Mouse (Mus musculus): ENCODE data around the gene Pef1. TPM values are rescaled to one million over a fixed set of nuclear protein-coding genes. Genes with fewer than 3 reads are reported as not detected.

The Pef1 gene
- polyA plus RNA-seq, 1 experiment from 2014 or later = 54.3 TPM

- H3K9me3 ChIP-seq (replicated peaks) = no peaks in the 10 kb centered on the region
- H3K4me3 ChIP-seq = peak overlapping the region; percentile 48
- 0 out of 2 replicates have a peak, but pooled peaks cover 5% of the 10 kb centered on the region for H3K36me3 ChIP-seq
- WGBS = 5% methylated on average over 25 of the region's 25 CpGs
- H3K27me3 ChIP-seq (replicated peaks) = no peaks in the 10 kb centered on the region
- peak overlapping the region; percentile 71 for H3K9ac ChIP-seq
- peak; percentile 80 for ATAC-seq (ENCODE audit: insufficient number of reproducible peaks, low FRiP score)
- peak overlapping the region; percentile 77 for H3K4me2 ChIP-seq
- peaks cover 81% of the 10 kb centered on the region for H3K4me1 ChIP-seq (replicated peaks)
- H3K27ac ChIP-seq (ENCODE audit: poor library complexity, severe bottlenecking) = peak overlapping the region; percentile 41; the same call in 1 of the 2 replicates
Measured at GRCm38 (mm10) chr4:130174335-130175031, 72.1 kb downstream of the Pef1 start.

GRCm38 (mm10) chr4:130175072-130175711 lies 72.8 kb downstream of the Pef1 start, which contains the start of gene Tinagl1:
Tinagl1 (minus strand) TSS chr4:130175122.
- H3K4me2 ChIP-seq = peak within 1 kb of the TSS; percentile 77
- no peaks in the 10 kb centered on the region for H3K9me3 ChIP-seq (replicated peaks)
- peak within 1 kb of the TSS; percentile 71 for H3K9ac ChIP-seq
- H3K27ac ChIP-seq (ENCODE audit: poor library complexity, severe bottlenecking) = peak within 1 kb of the TSS; percentile 41; the same call in 1 of the 2 replicates
- H3K4me3 ChIP-seq = peak within 1 kb of the TSS; percentile 48
- 0 out of 2 replicates have a peak, but pooled peaks cover 3% of the 10 kb centered on the region for H3K36me3 ChIP-seq
- peak; percentile 12; the same call in 1 of the 2 replicates for ATAC-seq (ENCODE audit: insufficient number of reproducible peaks, low FRiP score)
- peaks cover 74% of the 10 kb centered on the region for H3K4me1 ChIP-seq (replicated peaks)
- 1% methylated on average over 14 of the region's 14 CpGs for WGBS
- H3K27me3 ChIP-seq (replicated peaks) = peaks cover 5% of the 10 kb centered on the region; the same call in 1 of the 2 replicates

- Histone ChIP-seq H3K9me3 (replicated peaks) (no peaks in the 10 kb centered on the region), H3K4me2 (no peak overlapping the region), H3K4me1 (replicated peaks) (peaks cover 69% of the 10 kb centered on the region), H3K27ac (ENCODE audit: poor library complexity, severe bottlenecking) (no peak overlapping the region), H3K27me3 (replicated peaks) (peaks cover 5% of the 10 kb centered on the region; the same call in 1 of the 2 replicates), H3K36me3 (no peaks in the 10 kb centered on the region), H3K9ac (no peak overlapping the region), H3K4me3 (no peak overlapping the region)
- ATAC-seq (ENCODE audit: insufficient number of reproducible peaks, low FRiP score) = no peak
- WGBS = 75% methylated on average over 5 of the region's 5 CpGs
Measured at GRCm38 (mm10) chr4:130176156-130176720, 73.9 kb downstream of the Pef1 start.

GRCm38 (mm10) chr4:130177087-130177486 lies 74.7 kb downstream of the Pef1 start:
- Histone ChIP-seq H3K4me2 (no peak overlapping the region), H3K4me1 (replicated peaks) (peaks cover 68% of the 10 kb centered on the region), H3K9me3 (replicated peaks) (no peaks in the 10 kb centered on the region), H3K4me3 (no peak overlapping the region), H3K27me3 (replicated peaks) (peaks cover 5% of the 10 kb centered on the region; the same call in 1 of the 2 replicates), H3K27ac (ENCODE audit: poor library complexity, severe bottlenecking) (peak overlapping the region; percentile 10; the same call in 1 of the 2 replicates), H3K36me3 (no peaks in the 10 kb centered on the region), H3K9ac (no peak overlapping the region)
- no peak; the same call in 1 of the 2 replicates for ATAC-seq (ENCODE audit: insufficient number of reproducible peaks, low FRiP score)
- WGBS = 39% methylated on average over 4 of the region's 4 CpGs

GRCm38 (mm10) chr4:130177536-130177935 lies 75.2 kb downstream of the Pef1 start:
- no peak overlapping the region for H3K4me3 ChIP-seq
- H3K4me1 ChIP-seq (replicated peaks) = peaks cover 66% of the 10 kb centered on the region
- WGBS = 53% methylated on average over 7 of the region's 7 CpGs
- H3K27me3 ChIP-seq (replicated peaks) = peaks cover 5% of the 10 kb centered on the region; the same call in 1 of the 2 replicates
- no peak overlapping the region for H3K4me2 ChIP-seq
- H3K36me3 ChIP-seq = no peaks in the 10 kb centered on the region
- H3K9ac ChIP-seq = 0 out of 2 replicates have a peak overlapping the region, but pooled peaks have one; percentile 22
- ATAC-seq (ENCODE audit: insufficient number of reproducible peaks, low FRiP score) = no peak
- no peaks in the 10 kb centered on the region for H3K9me3 ChIP-seq (replicated peaks)
- H3K27ac ChIP-seq (ENCODE audit: poor library complexity, severe bottlenecking) = peak overlapping the region; percentile 10; the same call in 1 of the 2 replicates

Other genes with a start within 250 kb of the Pef1 start
- 0.33 and 0.36 TPM in 2 replicates for gene Spocd1, start 173.3 kb upstream of the Pef1 start, polyA plus RNA-seq (2016; fragmentation: Nextera tagmentation; extraction: Ambion mirVana)
- gene Adgrb2, start 117.7 kb upstream of the Pef1 start, polyA plus RNA-seq (2016; fragmentation: Nextera tagmentation; extraction: Ambion mirVana) = 2.6 and 2.7 TPM in 2 replicates
- gene Col16a1, start 54.7 kb upstream of the Pef1 start, polyA plus RNA-seq (2016; fragmentation: Nextera tagmentation; extraction: Ambion mirVana) = 35.8 and 37.9 TPM in 2 replicates
- not detected in 2 replicates for gene Hcrtr1, start 36.8 kb downstream of the Pef1 start, polyA plus RNA-seq (2016; fragmentation: Nextera tagmentation; extraction: Ambion mirVana)
- 46.6 and 49.8 TPM in 2 replicates for gene Tinagl1, start 72.6 kb downstream of the Pef1 start, polyA plus RNA-seq (2016; fragmentation: Nextera tagmentation; extraction: Ambion mirVana)
- not detected in 2 replicates for gene Gm853, start 119.8 kb downstream of the Pef1 start, polyA plus RNA-seq (2016; fragmentation: Nextera tagmentation; extraction: Ambion mirVana)
- 13.6 and 14.1 TPM in 2 replicates for gene Serinc2, start 176.6 kb downstream of the Pef1 start, polyA plus RNA-seq (2016; fragmentation: Nextera tagmentation; extraction: Ambion mirVana)
- 762 and 794 TPM in 2 replicates for gene Fabp3, start 206.0 kb downstream of the Pef1 start, polyA plus RNA-seq (2016; fragmentation: Nextera tagmentation; extraction: Ambion mirVana)
- gene Gm10570, start 206.1 kb downstream of the Pef1 start, polyA plus RNA-seq (2016; fragmentation: Nextera tagmentation; extraction: Ambion mirVana) = 0.88 and 1.5 TPM in 2 replicates